In genomic region chr14:46060622-46061381, GRCm38 (mm10) we compare ENCODE assay signal across 9 mouse cellular contexts.
DNase-seq lines count a peak whose midpoint lies in the region; ATAC-seq and TF ChIP-seq lines count a peak whose summit lies in the region.
"Had no signal": no experiment of that assay in that cellular context is flagged by ENCODE, and none has a peak within 500 bp of the region (broad histone marks: within the 10 kb centered on the region; RNA-seq: fewer than 3 reads in every experiment).

No protein-coding gene starts in this region.

- 34% methylated on average over 14 of the region's 14 CpGs for WGBS in heart, embryonic 15.5 days
- WGBS in lung, adult 2 months = 12% methylated on average over 14 of the region's 14 CpGs

- TF ChIP-seq CTCF in CH12.LX (conservative IDR thresholded peaks at IDR 0.05 in 1 of 2, IDR thresholded peaks at IDR 0.05 in 1 of 2; ENCODE audit: low read depth in 2 of 2, low read length in 2 of 2) = no peak
- TF ChIP-seq CTCF in lung, adult 2 months (IDR thresholded peaks at IDR 0.05; ENCODE audit: insufficient read depth, low read length) = no peak

- H3K27me3 ChIP-seq in CH12.LX (replicated peaks) = no peaks in the 10 kb centered on the region
- no peaks in the 10 kb centered on the region for H3K27me3 ChIP-seq in heart, embryonic 15.5 days

- dilution Hi-C loops in CH12.LX (cut with MboI; ENCODE audit: extremely low pct_ligation_motif_present, extremely low pct_unique_long_range_greater_than_20kb, low sequenced_read_pairs) = no loop called here

- H3K4me3 ChIP-seq in CH12.LX (replicated peaks in 1 of 3; ENCODE audit: low read depth in 2 of 3, low read length in 2 of 3, poor library complexity in 1 of 3) = no peak overlapping the region
- H3K4me3 ChIP-seq in heart, embryonic 15.5 days = peak overlapping the region; percentile 12; the same call in 1 of the 2 replicates
- H3K4me3 ChIP-seq in lung, adult 2 months (replicated peaks; ENCODE audit: extremely low read depth, low read depth, low read length) = peak overlapping the region; percentile 7
- H3K4me3 ChIP-seq: left cerebral cortex, adult 2 months had no signal

- H3K79me2 ChIP-seq in CH12.LX (replicated peaks; ENCODE audit: control insufficient read depth, extremely low read depth, insufficient read depth, poor library complexity, severe bottlenecking) = no peaks in the 10 kb centered on the region

- peak overlapping the region; percentile 29 for H3K4me2 ChIP-seq in CH12.LX (ENCODE audit: insufficient read depth, low read depth, poor library complexity, severe bottlenecking)
- peak overlapping the region; percentile 42 for H3K4me2 ChIP-seq in heart, embryonic 15.5 days

- DNase-seq in CH12.LX (ENCODE audit: extremely low read depth) = no peak
- peak; percentile 58 for DNase-seq in brain, adult 2 months (ENCODE audit: low read depth, low spot score)
- DNase-seq in kidney, postnatal 14 days = peak; percentile 3
- DNase-seq in lung, adult 2 months = peak; percentile 14
- peak; percentile 73 for DNase-seq in retina, embryonic 14.5 days (ENCODE audit: low spot score)
- DNase-seq in thymus, postnatal 4 days = no peak

- no peak for TF ChIP-seq EP300 in CH12.LX (IDR thresholded peaks at IDR 0.05; ENCODE audit: low read length)

- H3K9ac ChIP-seq in CH12.LX (ENCODE audit: insufficient read depth, low read depth) = no peak overlapping the region
- H3K9ac ChIP-seq in heart, embryonic 15.5 days = no peak overlapping the region

- no peaks in the 10 kb centered on the region for H3K36me3 ChIP-seq in CH12.LX (replicated peaks in 1 of 2; ENCODE audit: control insufficient read depth in 1 of 2, insufficient read depth in 1 of 2, low read length in 1 of 2)
- no peaks in the 10 kb centered on the region for H3K36me3 ChIP-seq in heart, embryonic 15.5 days

- in situ Hi-C loops in CH12.LX (cut with MboI; ENCODE audit: low pct_ligation_motif_present, low pct_unique_long_range_greater_than_20kb, low sequenced_read_pairs) = no loop called here

- no peak overlapping the region for H3K27ac ChIP-seq in CH12.LX (ENCODE audit: insufficient read depth, low read depth)
- H3K27ac ChIP-seq in heart, embryonic 15.5 days = no peak overlapping the region
- H3K27ac ChIP-seq: left cerebral cortex, adult 2 months had no signal

- no peak for ATAC-seq in heart, embryonic 15.5 days (replicated peaks; ENCODE audit: insufficient number of reproducible peaks, insufficient read depth, low FRiP score, low read depth)
- ATAC-seq in granulocyte monocyte progenitor cell, adult 5-6 weeks (replicated peaks; ENCODE audit: poor library complexity, severe bottlenecking) = no peak

- no peaks in the 10 kb centered on the region for H3K9me3 ChIP-seq in CH12.LX (replicated peaks; ENCODE audit: low read length)
- H3K9me3 ChIP-seq in heart, embryonic 15.5 days (replicated peaks) = no peaks in the 10 kb centered on the region

- peaks cover 0 to 3% of the 10 kb centered on the region in 2 experiments; a peak in 2 of 4 replicates for H3K4me1 ChIP-seq in CH12.LX (ENCODE audit: control insufficient read depth in 1 of 2, insufficient read depth in 2 of 2)
- H3K4me1 ChIP-seq in heart, embryonic 15.5 days (replicated peaks) = 0 out of 2 replicates have a peak, but pooled peaks cover 2% of the 10 kb centered on the region
- H3K4me1 ChIP-seq in lung, adult 2 months (ENCODE audit: control insufficient read depth, insufficient read depth, low read length) = no peaks in the 10 kb centered on the region

- no peak for TF ChIP-seq POLR2A in CH12.LX (IDR thresholded peaks at IDR 0.05; ENCODE audit: low read depth, low read length)
- TF ChIP-seq POLR2A in lung, adult 2 months (IDR thresholded peaks at IDR 0.05; ENCODE audit: borderline replicate concordance, extremely low read depth, low read depth, low read length) = no peak

- no peak for TF ChIP-seq RAD21 in CH12.LX (IDR thresholded peaks at IDR 0.05; ENCODE audit: low read depth, low read length)

TF ChIP-seq in CH12.LX, 34 proteins besides CTCF, POLR2A, EP300 and RAD21:
- TF ChIP-seq MAZ (IDR thresholded peaks at IDR 0.05; ENCODE audit: low read depth, low read length) = no peak
- TF ChIP-seq CHD2 (IDR thresholded peaks at IDR 0.05; ENCODE audit: low read length) = no peak
- TF ChIP-seq SIN3A (IDR thresholded peaks at IDR 0.05; ENCODE audit: low read length) = no peak
- TF ChIP-seq E2F4 (IDR thresholded peaks at IDR 0.05; ENCODE audit: insufficient replicate concordance, low read depth, low read length) = no peak
- no peak for TF ChIP-seq NELFE (IDR thresholded peaks at IDR 0.05; ENCODE audit: low read depth, low read length)
TF ChIP-seq in CH12.LX: peak in this region for 0.

Comparison
In these comparisons a context has a peak if more than half of its experiments do, and no peak if none do; other contexts are left out.
1. DNase-seq: peak in brain, adult 2 months (single experiment), kidney, postnatal 14 days (single experiment), lung, adult 2 months (single experiment) and retina, embryonic 14.5 days (single experiment); none in CH12.LX (single experiment) and thymus, postnatal 4 days (single experiment).
2. H3K4me3 ChIP-seq: peak in heart, embryonic 15.5 days (single experiment) and lung, adult 2 months (single experiment); none in CH12.LX (0 of 3).